Mouse (Mus musculus): Measurements from ENCODE around the gene Cfap99. TPM values are rescaled to one million over a fixed set of nuclear protein-coding genes. Genes with fewer than 3 reads are reported as not detected.

The Cfap99 gene
- polyA plus RNA-seq, 1 experiment from 2014 or later = not detected

GRCm38 (mm10) chr5:34326875-34327576 is 38.6 kb downstream of the Cfap99 start:
- Histone ChIP-seq H3K4me3 (ENCODE audit: low read depth, low read length) (peak overlapping the region; percentile 25), H3K27me3 (replicated peaks; ENCODE audit: control insufficient read depth, insufficient read depth, low read length) (0 out of 2 replicates have a peak, but pooled peaks cover 2% of the 10 kb centered on the region), H3K9ac (ENCODE audit: low read depth, low read length) (peak overlapping the region; percentile 31; the same call in 1 of the 2 replicates), H3K9me3 (ENCODE audit: control insufficient read depth) (no peaks in the 10 kb centered on the region), H3K36me3 (ENCODE audit: control insufficient read depth, insufficient read depth) (no peaks in the 10 kb centered on the region), H3K27ac (ENCODE audit: low read depth, low read length) (no peak overlapping the region), H3K4me2 (replicated peaks; ENCODE audit: low read depth) (peak overlapping the region; percentile 68), H3K4me1 (replicated peaks; ENCODE audit: control insufficient read depth, insufficient read depth, low read length) (no peaks in the 10 kb centered on the region)
- ATAC-seq = 0 out of 2 replicates have a peak, but pooled peaks have one; percentile 33
- TF ChIP-seq CTCF (IDR thresholded peaks at IDR 0.05; ENCODE audit: low read depth) = no peak
- WGBS = 11% methylated on average over 31 of the region's 31 CpGs

DNA sequence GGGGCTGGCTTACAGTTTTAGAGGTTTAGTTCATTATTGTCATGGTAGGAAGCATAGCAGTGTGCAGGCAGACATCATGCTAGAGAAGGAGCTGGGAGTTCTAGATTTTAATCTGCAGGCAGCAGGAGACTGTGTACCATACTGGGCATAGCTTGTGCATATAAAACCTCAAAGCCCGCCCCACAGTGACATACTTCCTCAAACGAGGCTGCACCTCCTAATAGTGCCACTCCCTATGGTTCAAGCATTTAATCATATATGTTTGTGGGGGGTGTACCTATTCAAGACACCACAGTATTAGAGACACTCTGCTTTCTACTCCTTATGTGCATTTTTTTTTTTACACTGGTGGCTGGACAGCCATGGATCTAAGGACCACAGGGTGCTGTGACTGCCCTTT is 41.7 kb downstream of the Cfap99 start:
- Histone ChIP-seq H3K9ac (ENCODE audit: low read depth, low read length) (no peak overlapping the region), H3K4me1 (replicated peaks; ENCODE audit: control insufficient read depth, insufficient read depth, low read length) (no peaks in the 10 kb centered on the region), H3K36me3 (ENCODE audit: control insufficient read depth, insufficient read depth) (no peaks in the 10 kb centered on the region), H3K27me3 (replicated peaks; ENCODE audit: control insufficient read depth, insufficient read depth, low read length) (0 out of 2 replicates have a peak, but pooled peaks cover 2% of the 10 kb centered on the region), H3K4me2 (replicated peaks; ENCODE audit: low read depth) (no peak overlapping the region), H3K27ac (ENCODE audit: low read depth, low read length) (no peak overlapping the region), H3K4me3 (ENCODE audit: low read depth, low read length) (no peak overlapping the region), H3K9me3 (ENCODE audit: control insufficient read depth) (no peaks in the 10 kb centered on the region)
- no peak for ATAC-seq
- 78% methylated on average over 2 of the region's 2 CpGs for WGBS
- TF ChIP-seq CTCF (IDR thresholded peaks at IDR 0.05; ENCODE audit: low read depth) = no peak

DNA sequence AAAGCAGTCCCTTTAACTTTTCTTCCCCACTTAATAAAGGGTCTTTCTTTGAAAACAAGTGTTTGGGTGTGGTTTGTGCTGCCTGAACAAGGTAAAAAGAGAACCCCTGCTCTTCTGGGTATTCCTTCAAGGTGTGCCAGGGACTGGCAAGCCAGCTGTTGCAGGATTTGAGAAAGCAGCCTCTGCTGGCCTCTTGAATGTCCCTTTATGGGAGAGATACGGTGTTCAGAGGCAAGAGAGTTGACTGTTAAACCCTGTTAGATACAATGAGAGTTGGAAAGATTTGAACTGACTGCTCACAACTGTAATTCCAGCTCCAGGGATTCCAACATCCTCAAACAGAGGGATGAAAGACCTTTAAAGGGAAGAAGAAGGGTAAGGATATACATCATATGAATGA is 45.7 kb downstream of the Cfap99 start:
- H3K27ac ChIP-seq (ENCODE audit: low read depth, low read length) = no peak overlapping the region
- 0 out of 2 replicates have a peak, but pooled peaks cover 4% of the 10 kb centered on the region for H3K36me3 ChIP-seq (ENCODE audit: control insufficient read depth, insufficient read depth)
- WGBS = 91% methylated on average over 1 of the region's 1 CpGs
- no peak for TF ChIP-seq CTCF (IDR thresholded peaks at IDR 0.05; ENCODE audit: low read depth)
- no peaks in the 10 kb centered on the region for H3K9me3 ChIP-seq (ENCODE audit: control insufficient read depth)
- H3K27me3 ChIP-seq (replicated peaks; ENCODE audit: control insufficient read depth, insufficient read depth, low read length) = no peaks in the 10 kb centered on the region
- no peak overlapping the region for H3K4me3 ChIP-seq (ENCODE audit: low read depth, low read length)
- H3K4me2 ChIP-seq (replicated peaks; ENCODE audit: low read depth) = no peak overlapping the region
- ATAC-seq = no peak
- no peak overlapping the region for H3K9ac ChIP-seq (ENCODE audit: low read depth, low read length)
- H3K4me1 ChIP-seq (replicated peaks; ENCODE audit: control insufficient read depth, insufficient read depth, low read length) = peaks cover 6% of the 10 kb centered on the region

- H3K27me3 ChIP-seq (replicated peaks; ENCODE audit: control insufficient read depth, insufficient read depth, low read length) = no peaks in the 10 kb centered on the region
- H3K27ac ChIP-seq (ENCODE audit: low read depth, low read length) = peak overlapping the region; percentile 73
- TF ChIP-seq CTCF (IDR thresholded peaks at IDR 0.05; ENCODE audit: low read depth) = 0 out of 2 replicates have a peak, but pooled peaks have one; percentile 0
- H3K9me3 ChIP-seq (ENCODE audit: control insufficient read depth) = no peaks in the 10 kb centered on the region
- 0 out of 2 replicates have a peak, but pooled peaks cover 4% of the 10 kb centered on the region for H3K36me3 ChIP-seq (ENCODE audit: control insufficient read depth, insufficient read depth)
- peak overlapping the region; percentile 94 for H3K4me3 ChIP-seq (ENCODE audit: low read depth, low read length)
- H3K9ac ChIP-seq (ENCODE audit: low read depth, low read length) = peak overlapping the region; percentile 72
- ATAC-seq = peak; percentile 34
- H3K4me1 ChIP-seq (replicated peaks; ENCODE audit: control insufficient read depth, insufficient read depth, low read length) = peaks cover 6% of the 10 kb centered on the region
- WGBS = under 1% methylated on average over 21 of the region's 21 CpGs
- H3K4me2 ChIP-seq (replicated peaks; ENCODE audit: low read depth) = peak overlapping the region; percentile 90
Measured at GRCm38 (mm10) chr5:34335539-34336096, 47.2 kb downstream of the Cfap99 start.

- no peaks in the 10 kb centered on the region for H3K9me3 ChIP-seq (ENCODE audit: control insufficient read depth)
- H3K9ac ChIP-seq (ENCODE audit: low read depth, low read length) = peak within 1 kb of the TSS; percentile 96
- peaks cover 6% of the 10 kb centered on the region for H3K4me1 ChIP-seq (replicated peaks; ENCODE audit: control insufficient read depth, insufficient read depth, low read length)
- H3K27ac ChIP-seq (ENCODE audit: low read depth, low read length) = peak within 1 kb of the TSS; percentile 97
- 0 out of 2 replicates have a peak, but pooled peaks have one; percentile 1 for TF ChIP-seq CTCF (IDR thresholded peaks at IDR 0.05; ENCODE audit: low read depth)
- peak; percentile 96 for ATAC-seq
- H3K4me2 ChIP-seq (replicated peaks; ENCODE audit: low read depth) = peak within 1 kb of the TSS; percentile 90
- no peaks in the 10 kb centered on the region for H3K27me3 ChIP-seq (replicated peaks; ENCODE audit: control insufficient read depth, insufficient read depth, low read length)
- 0 out of 2 replicates have a peak, but pooled peaks cover 4% of the 10 kb centered on the region for H3K36me3 ChIP-seq (ENCODE audit: control insufficient read depth, insufficient read depth)
- H3K4me3 ChIP-seq (ENCODE audit: low read depth, low read length) = peak within 1 kb of the TSS; percentile 94
- under 1% methylated on average over 65 of the region's 67 CpGs for WGBS
Measured at GRCm38 (mm10) chr5:34336097-34336774, 47.8 kb downstream of the Cfap99 start, which contains the start of gene Rnf4. Gene Rnf4, plus strand, starts transcription at chr5:34336289.
